Mouse (Mus musculus) mouse trophoblast stem cell (cell line): ENCODE results near the gene Taf13.
"Not testable (repeated sequence)": the region's sequence is repeated elsewhere in the genome, so short reads cannot be mapped to it uniquely, and the experiment has no call there.

Source experiments
- in situ Hi-C, 2 experiments: fragments of 300-500 bp; cut with MseI, MboI; formaldehyde crosslinking; loops; 2 replicates in 1 of 2; 3 replicates in 1 of 2; pipeline ENCODE4 v1.15.1; 2025

Gene Taf13

DNA sequence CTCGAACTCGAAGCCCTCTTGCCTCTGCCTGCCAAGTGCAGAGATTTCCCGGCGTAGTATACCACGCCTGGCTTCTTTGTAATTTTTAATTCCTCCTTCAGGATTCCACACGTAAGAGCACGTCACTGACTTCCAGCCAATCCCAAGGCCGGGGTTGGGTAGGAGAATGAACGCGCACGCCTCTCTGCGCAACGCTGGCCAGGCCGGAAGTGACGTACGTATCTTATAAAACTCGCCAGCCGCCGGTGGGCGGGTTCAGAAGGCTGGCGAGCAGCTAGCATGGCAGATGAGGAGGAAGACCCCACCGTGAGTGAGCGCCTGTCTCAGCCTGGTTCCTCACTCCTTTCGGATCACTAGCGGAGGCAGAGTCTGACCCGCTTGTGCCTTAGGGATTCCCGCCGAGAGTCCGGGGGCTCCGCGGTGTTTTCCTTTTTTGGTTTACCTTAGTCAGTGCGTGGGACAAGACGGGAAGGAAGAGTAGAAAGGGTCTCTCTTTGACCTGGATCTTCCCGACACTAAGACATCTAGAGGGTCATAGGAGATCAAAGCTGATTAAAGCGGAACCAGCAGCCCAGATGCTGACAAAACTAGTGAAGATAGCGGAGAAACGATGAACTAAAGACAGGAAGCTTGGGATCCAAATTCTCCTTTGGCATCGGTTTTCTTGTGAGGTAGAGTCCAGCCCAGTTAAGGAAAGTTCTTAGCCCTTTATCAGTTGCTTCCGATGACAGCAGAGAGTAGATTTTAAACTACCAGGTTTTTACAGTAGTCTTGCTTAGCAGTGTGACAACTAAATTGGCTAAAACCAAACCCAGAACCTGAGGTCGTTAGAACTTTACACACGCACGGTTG, at the start of gene Taf13:
Gene Taf13 (plus strand): TSS at position 256 of the 852 bp plus-strand sequence.
- in situ Hi-C loops: no loop called here

DNA sequence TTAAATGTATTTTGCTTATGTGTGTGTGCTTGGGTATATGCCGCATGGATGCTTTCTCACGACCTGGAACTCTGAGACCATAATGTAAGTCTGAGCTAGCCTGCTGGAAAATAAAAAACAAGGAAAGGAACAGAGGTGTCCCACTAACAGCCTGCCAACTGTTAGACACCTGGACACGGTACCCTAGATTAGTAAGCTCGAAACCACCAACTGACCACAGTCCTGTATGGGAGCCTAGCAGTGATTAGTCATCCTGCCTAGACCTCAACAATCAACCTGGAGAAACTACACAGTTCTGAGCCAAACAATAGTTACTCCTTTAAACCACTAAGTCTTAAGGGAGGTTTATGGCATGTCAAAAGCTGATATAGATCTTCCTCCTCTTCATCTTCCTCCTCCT, 48.1 kb upstream of the Taf13 start:
- in situ Hi-C loops: no loop called here

DNA sequence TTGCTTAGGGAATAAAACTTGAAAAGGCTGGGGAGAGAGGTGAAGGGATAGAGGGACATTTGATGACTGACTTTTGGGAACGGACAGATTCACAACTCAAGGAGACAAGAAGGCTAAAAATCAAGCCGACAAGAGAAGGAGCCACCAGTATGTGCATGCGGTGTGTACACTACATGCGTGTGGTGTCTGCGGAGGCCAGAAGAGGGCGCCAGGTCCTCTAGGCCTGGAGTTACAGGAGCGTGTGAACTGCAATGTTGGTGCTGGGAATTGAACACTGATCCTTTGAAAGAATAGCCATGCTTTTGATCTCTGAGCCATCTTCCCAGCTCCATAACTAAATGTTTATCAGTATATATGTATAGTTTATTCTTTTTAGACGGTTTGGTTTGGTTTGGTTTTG, 43.0 kb upstream of the Taf13 start:
- in situ Hi-C loops: no loop called here

DNA sequence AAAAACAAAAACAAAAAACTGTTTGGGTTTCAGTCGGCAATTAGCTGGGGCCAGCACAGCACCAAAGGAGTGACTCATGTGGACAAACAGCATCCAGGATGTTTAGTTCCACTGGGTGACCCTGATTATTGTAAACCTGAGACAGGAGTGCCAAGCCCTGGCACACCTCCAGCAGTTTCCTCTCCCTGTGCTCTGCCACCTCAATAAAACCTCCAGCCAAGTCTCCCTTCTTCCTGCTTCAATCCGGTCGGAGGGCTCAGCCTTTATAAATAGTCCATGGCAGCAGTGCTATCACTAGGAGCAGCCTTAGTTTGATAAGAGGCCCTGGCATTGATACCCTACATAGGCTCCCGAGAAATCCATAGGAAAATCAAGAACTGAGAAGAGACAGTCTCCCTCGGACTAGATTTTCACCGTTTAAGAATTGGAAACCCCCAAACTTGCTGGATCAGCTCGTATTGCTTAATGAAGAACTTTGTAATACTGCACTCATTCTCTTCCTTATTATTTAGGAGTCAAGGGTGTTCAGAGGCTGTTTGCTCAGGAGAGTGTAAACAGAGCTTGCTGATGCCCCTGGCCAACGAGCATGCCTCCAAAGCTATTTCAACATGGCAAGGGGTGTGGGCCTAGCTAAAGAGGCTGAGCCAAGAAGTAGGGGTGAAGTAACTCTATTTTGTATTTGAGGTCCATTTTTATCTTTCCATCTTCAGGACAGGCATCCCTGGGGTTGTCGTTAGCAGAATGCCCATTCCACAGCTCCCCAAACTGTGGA, 38.2 kb upstream of the Taf13 start:
- in situ Hi-C loops: no loop called here

DNA sequence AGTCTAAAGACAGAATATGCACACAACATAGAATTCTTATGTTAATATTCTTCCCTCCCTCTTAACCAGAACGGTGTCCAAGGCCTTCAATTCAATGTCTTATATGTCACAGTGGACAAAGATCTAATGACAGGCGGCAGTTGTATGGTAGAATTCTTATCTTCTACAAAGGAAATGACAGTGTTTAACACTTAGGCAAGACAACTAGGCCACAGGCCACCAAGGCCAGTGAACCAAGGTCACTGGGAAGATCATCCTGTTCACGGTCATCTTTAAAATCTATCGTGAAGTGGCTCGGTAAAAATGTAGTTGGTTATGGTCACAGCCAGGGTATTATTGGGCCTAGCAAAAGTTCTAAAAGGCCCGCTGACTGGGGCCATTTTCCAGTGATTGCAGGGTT, 37.5 kb upstream of the Taf13 start, which contains the start of gene 1700013F07Rik:
Gene 1700013F07Rik (plus strand): TSS at position 200 of the 400 bp plus-strand sequence.
- in situ Hi-C loops: no loop called here

DNA sequence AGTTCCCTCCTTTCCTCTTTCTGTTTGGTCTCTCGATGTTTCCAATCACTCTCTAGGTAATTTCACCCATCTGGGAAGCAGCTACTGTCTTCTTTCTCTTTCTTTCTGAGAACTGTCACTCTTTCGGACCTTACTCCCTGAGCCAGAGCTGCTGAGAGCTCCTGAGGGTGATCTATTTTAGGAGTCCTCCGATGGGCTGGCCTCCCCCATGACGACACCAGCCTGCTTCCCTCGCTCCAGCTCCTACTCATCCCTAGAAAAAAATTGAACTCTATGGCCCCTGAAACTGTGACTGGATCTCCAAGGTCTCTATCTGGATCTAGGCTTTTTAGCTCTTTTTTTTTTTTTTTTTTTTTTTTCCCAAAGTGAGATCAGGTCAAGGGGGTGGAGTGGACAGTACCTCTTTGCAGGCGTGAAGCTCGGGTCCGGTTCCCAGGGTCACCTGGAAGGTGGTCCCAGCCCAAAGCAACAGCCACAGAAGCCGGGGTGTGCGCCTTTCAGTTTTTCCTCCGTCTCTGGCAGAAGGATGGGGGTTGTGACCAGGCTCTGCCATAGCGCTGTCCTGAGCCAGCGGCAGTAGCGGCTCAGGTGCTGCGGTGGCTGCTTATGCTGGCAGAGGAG, 35.5 kb upstream of the Taf13 start:
- in situ Hi-C loops: no loop called here

DNA sequence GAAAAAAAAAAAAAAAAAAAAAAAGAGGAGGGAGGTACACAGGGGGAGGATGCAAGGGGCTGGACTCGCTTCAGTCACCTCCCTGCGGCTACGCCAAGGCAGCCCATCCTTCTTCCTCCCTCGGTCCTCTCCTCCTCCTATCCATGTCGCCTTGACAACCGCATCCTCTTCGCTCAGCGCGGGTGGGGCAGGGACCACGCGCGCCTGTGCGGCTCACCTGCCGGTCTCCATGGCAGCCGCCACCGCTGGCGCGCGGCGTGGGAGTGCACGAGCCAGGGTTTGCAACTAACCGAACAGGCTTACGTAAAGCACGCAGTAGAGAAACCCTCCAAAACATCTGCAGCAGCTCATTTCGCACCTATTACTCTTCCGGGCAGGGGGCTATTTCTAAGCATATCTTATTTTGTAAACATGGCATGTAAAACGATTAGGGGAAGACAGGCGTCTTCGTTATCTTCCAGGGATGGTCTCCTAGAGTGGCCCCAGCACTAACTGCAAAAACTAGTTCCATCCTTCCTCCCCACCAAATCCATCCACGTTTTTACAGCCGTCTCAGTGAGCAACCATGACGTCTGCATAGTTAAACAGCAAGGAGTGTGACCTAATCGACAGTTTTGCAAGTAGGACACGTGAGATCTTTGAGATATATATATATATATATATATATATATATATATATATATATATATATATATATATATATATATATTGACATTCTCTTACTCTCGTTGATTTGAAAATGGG, 34.8 kb upstream of the Taf13 start, which contains the start of gene 5330417C22Rik:
Gene 5330417C22Rik (minus strand): TSS at position 20 of the 744 bp plus-strand sequence.
- in situ Hi-C loops: no loop called here

DNA sequence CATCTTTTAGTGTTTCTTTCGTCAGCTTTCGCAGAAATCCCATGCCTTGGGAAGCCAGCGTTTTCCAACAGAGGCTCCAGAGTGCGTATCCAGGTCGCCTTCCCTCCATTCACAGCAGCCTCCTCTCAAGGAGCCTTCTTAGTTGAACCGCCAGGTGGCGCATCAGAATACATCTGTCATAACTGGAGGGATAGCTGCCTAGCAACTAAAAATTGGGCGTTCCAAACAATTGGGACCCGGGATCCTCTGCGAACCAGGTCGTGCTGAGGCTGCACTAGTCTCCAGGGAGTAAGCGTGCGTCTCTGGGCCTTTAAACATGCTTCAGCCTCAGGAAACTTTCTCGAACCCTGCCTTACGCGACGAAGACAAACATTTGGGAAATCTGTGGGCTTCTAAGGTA, 34.2 kb upstream of the Taf13 start:
- in situ Hi-C loops: no loop called here

DNA sequence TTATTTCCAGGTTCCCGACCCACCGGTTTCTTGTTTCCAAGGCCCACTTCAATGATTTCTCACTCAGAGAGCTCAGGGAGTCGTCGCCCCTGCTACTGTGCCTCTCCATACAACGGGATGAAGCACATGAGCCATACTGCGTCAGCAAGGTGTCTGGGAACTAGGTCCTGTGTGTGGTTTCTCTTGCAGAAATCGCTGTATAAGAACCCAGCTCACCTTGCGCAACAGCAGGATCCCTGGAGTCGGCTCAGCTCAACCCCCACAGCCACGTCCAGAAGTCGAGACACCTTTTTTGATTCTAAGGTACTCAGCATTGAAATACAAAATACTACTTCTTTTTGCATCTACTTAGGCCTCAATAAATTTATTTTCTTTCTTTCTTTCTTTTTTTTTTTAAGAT, 29.2 kb upstream of the Taf13 start:
- in situ Hi-C loops: no loop called here

DNA sequence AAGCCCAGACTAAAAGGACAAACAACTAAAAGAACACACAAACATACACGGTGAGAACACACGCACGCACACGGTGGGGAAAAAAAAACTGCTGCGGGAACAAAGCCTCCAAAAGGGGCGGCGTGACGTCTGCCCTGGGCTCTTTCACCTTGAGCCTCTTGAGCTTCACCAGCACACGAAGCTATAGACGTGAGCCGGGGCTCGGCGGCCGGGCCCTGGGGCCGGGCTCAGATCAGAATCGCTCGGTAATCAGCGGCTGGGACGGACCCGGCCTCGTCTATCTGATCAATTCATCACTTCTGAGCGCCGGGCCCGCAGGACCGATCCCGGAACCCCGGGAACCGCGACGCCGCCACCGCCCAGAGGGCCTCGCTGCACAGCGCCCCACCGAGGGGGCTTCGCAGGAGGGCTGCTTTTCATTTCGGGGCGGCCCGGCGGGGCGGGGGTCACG, 17.4 kb upstream of the Taf13 start:
- in situ Hi-C loops: no loop called here

DNA sequence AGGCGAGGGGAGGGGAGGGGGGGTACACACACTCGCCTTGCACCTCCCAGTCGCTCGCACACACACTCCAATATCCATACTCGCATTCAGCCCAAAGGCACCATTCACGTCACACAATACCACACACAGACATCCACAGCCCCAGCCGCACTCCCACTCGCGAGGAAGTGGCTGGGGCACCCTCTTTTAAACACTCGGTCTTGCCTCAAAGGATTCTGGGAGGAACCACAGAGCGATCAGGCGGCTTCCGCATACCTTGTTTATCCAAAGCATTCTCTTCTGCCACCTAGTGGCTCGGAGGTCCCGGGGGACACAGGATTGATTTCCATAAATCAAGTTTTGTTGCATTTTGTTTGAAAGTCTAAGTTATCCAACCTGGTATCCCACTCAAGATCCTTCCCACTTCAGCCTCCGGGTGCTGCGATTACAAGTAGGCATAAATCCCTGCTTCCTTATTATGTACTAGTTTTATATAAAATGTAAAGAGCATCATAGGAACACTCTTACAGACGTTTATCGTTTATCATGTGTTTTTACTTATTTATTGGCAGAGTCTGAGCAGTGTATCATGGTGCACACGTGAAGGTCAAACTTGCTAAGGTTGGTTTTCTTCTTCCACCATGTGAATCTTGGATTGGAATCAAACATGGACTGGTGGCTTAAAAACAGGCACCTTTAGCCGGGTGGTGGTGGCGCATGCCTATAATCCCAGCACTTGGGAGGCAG, 16.7 kb upstream of the Taf13 start:
- in situ Hi-C loops: no loop called here

DNA sequence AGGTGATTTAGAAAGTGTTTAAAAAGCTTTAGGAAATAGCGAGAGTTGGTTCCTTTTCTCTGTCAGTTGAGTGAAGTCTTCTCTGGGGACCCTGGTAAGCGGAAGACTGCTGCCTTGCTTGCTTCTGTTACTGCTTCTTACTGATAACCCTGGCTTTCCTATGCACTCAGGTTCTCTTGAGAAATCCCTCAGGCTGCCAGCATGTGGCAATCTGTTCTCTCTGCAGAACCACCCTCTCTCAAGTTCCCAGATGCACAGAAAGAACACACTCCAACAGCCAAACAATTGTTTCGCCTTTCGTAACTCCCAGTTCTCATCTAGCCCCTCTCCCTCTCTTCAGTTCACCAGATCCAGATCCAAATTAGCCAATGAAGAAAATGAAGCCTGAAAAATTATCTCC, 13.6 kb upstream of the Taf13 start:
- in situ Hi-C loops: no loop called here

DNA sequence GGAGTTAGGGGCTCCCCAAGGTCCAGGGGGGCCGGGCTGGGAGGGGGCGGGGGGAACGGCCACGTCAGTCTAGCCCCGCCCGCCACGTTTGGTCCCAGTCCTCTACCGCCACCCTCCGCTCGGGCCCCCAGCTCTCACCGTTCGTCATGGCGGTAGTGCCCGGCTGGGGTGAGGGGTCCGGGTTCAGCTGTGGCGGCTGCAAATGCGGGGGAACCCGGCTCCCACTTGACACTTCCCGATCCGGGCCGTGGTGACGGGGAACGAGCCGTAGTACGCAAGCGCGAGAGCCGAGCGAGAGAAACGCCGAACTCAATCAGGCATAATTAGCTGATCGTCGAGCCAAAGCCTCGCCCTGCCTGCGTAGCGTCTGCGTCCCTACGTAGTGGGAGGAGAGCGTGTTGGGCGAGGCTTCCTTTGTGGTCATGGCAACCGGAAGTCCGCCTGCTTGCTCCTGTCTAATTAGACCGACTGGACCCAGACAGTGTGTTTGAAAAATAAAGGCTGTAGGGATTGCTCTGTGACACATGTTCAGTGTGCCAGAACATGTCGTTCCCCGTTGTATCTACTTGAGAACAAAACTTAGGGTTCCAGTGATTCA, 9.3 kb upstream of the Taf13 start, which contains the start of gene Tmem167b:
Gene Tmem167b (minus strand): TSS at position 334 of the 598 bp plus-strand sequence.
- in situ Hi-C loops: no loop called here

DNA sequence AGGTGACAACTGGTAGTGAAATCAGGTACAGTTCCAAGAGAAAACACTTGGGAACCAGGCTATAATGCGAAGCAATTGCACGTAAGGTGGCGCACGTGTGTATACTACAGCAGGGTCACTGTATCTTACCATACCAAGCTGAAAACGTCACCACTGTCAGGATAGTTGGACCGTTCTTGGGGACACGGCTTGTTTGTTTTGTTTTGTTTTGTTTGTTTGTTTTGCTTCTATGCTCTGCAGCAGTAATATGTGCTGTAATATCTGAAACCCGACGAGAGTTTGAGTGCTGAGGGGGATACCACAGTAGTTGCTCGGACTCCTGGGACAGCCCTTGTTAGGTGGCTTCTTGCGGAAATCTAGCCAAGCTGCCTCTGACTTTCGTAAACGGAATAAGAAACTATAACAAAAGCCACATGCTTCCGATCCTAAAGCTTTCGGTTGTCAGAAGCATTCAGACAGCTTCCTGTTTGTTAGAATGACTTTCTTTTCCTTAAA, 8.7 kb upstream of the Taf13 start:
- in situ Hi-C loops: no loop called here

DNA sequence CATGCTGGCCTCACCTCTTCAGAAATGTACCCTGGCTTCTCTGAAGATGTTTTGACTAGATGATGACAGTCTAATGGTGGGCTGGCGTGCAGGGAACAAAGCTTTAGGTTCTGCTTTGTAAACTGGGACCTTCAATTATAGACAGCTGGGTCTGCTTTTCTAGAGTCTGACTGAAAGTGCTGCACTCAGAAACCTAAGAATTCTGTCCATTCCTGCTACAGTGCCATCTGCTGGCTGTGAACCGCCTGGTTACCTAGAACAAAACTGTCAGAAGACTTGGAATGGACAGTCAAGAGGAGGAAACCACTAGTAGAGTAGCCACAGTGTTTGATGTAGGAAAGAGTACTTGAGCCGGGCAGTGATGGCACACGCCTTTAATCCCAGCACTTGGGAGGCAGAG, 8.2 kb upstream of the Taf13 start:
- in situ Hi-C loops: no loop called here

DNA sequence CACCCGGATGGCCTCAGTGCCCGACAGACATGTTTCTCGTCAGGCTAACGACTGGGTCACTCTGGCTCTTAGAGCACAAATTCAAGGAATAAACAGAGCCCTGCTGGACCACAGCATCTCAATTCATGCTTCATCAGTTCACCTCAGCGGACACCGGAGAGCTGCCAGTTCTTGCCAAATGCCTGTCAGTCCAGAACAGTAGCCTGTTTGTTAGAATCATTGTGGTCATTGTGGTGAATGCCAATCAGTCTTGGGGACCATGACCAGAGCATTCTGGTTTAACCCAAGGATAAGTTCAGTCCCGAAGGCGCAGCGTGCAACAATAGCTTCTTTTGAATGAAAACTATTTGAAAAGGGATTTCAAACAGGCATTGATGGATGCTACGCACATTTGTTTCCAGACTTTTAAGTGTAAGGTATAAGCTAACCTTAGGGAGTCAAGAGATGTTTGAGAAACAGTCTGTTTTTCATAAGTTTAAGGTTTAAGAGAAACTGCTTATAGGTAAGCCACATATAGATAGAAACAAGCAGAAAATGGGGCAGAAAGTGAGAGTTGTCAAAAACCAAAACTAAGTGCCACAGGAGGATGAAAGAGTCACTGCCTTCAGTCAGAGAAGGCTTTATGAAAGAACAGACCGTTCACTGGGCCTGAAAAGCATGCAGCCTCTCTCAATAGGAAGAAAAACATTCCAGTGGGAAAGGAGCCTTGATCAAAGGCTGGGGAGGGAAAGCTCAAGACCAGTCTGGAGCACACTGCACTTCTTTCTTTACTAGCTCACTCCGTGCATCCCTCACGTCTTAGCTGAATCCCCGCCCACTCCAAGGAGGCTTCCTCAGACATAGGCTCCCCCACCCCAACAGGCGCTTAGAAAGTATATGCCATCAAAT, 3.3 kb upstream of the Taf13 start:
- in situ Hi-C loops: no loop called here

DNA sequence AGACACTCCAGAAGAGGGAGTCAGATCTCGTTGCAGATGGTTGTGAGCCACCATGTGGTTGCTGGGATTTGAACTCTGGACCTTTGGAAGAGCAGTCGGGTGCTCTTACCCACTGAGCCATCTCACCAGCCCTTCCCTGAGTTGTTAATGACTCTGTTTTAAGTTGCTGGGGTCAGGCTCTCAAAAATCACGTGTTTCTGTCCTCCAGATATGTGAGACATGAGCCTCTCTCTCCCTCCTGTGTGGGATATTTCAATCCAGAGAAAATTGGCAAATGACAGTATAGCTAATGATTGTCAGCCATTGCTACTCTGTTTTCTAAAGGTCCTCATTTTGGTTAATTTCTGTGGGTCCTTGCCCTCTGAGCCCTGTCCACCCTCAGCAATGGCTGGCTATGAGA, 1.9 kb upstream of the Taf13 start:
- in situ Hi-C loops: not testable (repeated sequence)

DNA sequence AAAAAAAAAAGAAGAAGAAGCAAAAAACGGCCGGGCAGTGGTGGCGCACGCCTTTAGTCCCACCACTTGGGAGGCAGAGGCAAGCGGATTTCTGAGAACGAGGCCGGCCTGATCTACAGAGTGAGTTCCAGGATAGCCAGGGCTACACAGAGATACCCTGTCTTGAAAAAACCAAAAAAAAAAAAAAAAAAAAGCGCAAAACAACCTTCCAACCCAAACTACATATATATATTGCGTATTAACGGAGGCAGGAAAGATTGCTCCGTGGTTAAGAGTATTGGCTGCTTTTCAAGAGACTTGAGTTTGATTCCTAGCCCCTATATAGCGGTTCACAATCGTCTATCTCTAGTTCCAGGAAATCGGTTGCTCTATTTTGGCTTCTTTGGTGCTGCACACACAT, 685 bp upstream of the Taf13 start:
- in situ Hi-C loops: no loop called here
